Mouse (Mus musculus) forebrain, embryonic 16.5 days (tissue): ENCODE measurements around the gene Gpat2. TPM values are rescaled to one million over a fixed set of nuclear protein-coding genes. Genes with fewer than 3 reads are reported as not detected.

ENCODE experiments used
- ATAC-seq: fragments of 200-750 bp; cut with Nextera tagmentation; 2 replicates; pipeline ENCODE4 v1.8.0; 2017; ENCODE audit warnings: mild to moderate bottlenecking, moderate library complexity
- H3K27ac ChIP-seq: fragments of 300-500 bp; sonication (generic); 2 replicates; pipeline ENCODE4 v1.5.1; 2014; ENCODE audit warnings: low read length, control low read depth
- H3K27me3 ChIP-seq: fragments of 300-500 bp; sonication (generic); replicated peaks from 2 replicates; pipeline ENCODE4 v1.6.1; 2014; ENCODE audit warnings: low read length; ENCODE audit not compliant: control insufficient read depth, insufficient read depth
- H3K36me3 ChIP-seq: fragments of 300-500 bp; sonication (generic); 2 replicates; pipeline ENCODE4 v1.6.1; 2014; ENCODE audit not compliant: control insufficient read depth, insufficient read depth
- H3K4me1 ChIP-seq: fragments of 300-500 bp; sonication (generic); replicated peaks from 2 replicates; pipeline ENCODE4 v1.6.1; 2014; ENCODE audit warnings: low read length; ENCODE audit not compliant: control insufficient read depth, insufficient read depth
- H3K4me2 ChIP-seq: fragments of 300-500 bp; sonication (generic); 2 replicates; pipeline ENCODE4 v1.6.1; 2014; ENCODE audit warnings: mild to moderate bottlenecking, low read length, control low read depth
- H3K4me3 ChIP-seq: fragments of 300-500 bp; sonication (generic); replicated peaks from 2 replicates; pipeline ENCODE4 v1.5.1; 2014; ENCODE audit warnings: mild to moderate bottlenecking, low read length, control low read depth
- H3K9ac ChIP-seq: fragments of 300-500 bp; sonication (generic); replicated peaks from 2 replicates; pipeline ENCODE4 v1.6.1; 2014; ENCODE audit warnings: low read depth, low read length, control low read depth
- H3K9me3 ChIP-seq: fragments of 300-500 bp; sonication (generic); 2 replicates; pipeline ENCODE4 v1.6.1; 2016; ENCODE audit warnings: low read length; ENCODE audit not compliant: control insufficient read depth
- WGBS: fragments of 180-500 bp; shearing (Covaris S2); extraction: QIAGEN DNeasy Blood & Tissue Kit; methylation state at CpG from one replicate; pipeline ENCODE4 v1.1.7; 2014; 5-methylcytosine and 5-hydroxymethylcytosine counted together
- polyA plus RNA-seq: library from polyadenylated mRNA; unstranded; fragments of >200 nt; fragmentation: Nextera tagmentation; extraction: Ambion mirVana; gene quantifications from 2 replicates; pipeline ENCODE4 v1.2.1, GENCODE M21; 2015

Gene Gpat2
- polyA plus RNA-seq, 1 experiment from 2014 or later: 0.13 TPM

DNA sequence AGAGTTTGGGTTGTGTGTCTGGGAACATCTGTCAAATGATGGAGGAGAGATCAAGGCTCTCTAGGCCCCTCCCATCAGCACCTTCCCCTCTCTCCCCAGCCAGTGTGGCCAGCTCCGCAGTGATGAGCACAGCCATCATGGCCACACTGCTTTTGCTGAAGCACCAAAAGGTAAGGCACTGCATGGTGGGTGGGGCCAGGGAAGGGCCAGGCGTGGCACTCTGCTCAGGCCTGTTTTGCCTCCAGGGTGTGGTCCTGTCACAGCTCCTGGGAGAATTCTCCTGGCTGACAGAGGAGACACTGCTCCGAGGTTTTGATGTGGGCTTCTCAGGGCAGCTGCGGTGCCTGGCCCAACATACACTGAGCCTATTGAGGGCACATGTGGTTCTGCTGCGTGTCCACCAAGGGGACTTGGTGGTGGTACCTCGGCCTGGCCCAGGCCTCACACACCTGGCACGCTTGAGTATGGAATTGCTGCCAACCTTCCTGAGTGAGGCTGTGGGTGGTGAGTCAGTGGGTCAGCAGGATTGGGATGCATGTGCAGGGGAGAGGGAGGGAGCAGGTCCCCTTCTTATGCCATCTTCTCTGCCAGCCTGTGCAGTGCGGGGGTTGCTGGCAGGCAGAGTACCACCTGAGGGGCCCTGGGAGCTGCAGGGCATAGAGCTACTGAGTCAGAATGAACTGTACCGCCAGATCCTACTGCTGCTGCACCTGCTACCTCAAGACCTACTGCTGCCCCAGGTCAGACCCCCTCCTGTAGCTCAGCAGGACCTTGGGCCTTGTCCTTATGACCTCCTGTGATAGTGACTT lies 8.7 kb downstream of the Gpat2 start:
- Histone ChIP-seq H3K36me3 (no peaks in the 10 kb centered on the region), H3K4me1 (no peaks in the 10 kb centered on the region), H3K4me2 (no peak overlapping the region), H3K9ac (no peak overlapping the region), H3K9me3 (no peaks in the 10 kb centered on the region), H3K27me3 (no peaks in the 10 kb centered on the region), H3K27ac (no peak overlapping the region), H3K4me3 (no peak overlapping the region)
- WGBS: 82% methylated on average over 9 of the region's 9 CpGs
- ATAC-seq: no peak

DNA sequence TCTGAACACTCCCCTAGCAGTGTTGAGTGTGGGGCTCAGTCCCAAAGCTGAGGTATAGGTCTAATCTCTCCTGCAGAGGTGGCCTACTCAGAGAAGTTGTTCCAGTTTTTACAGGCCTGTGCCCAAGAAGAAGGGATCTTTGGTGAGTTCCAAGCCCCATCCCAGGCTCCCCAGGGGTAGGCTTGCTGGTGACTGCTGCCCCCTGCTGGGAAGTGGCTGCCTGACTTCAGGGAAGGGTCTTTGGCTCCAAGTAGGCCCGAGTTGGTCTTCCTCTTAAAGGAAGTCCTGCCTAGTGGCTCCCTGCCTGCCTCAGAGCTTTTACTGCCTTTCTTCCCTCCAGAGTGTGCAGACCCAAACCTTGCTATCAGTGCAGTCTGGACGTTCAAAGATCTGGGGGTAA lies 10.1 kb downstream of the Gpat2 start:
- no peak overlapping the region for H3K4me3 ChIP-seq
- H3K9me3 ChIP-seq: no peaks in the 10 kb centered on the region
- no peak overlapping the region for H3K9ac ChIP-seq
- H3K4me2 ChIP-seq: no peak overlapping the region
- no peaks in the 10 kb centered on the region for H3K4me1 ChIP-seq
- ATAC-seq: 0 out of 2 replicates have a peak, but pooled peaks have one; percentile 4
- H3K27me3 ChIP-seq: no peaks in the 10 kb centered on the region
- WGBS: 37% methylated on average over 2 of the region's 2 CpGs
- H3K36me3 ChIP-seq: no peaks in the 10 kb centered on the region
- H3K27ac ChIP-seq: no peak overlapping the region

DNA sequence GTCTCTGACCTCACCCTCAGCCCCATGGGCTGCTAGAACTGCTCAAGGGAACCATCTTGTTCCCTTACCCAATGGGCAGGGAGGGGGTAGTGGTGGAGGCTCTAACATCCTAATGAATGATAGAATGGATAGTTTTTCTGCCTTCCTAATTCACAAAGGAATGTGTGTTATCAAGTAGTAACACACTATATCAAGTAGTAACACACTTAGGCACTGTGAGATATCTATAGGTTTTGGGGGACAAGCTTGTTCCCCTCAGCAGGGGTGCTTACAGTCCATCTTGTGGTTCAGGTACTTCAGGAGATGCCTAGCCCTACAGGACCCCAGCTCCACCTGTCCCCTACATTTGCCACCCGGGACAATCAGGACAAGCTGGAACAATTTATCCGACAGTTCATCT lies 10.6 kb downstream of the Gpat2 start:
- H3K4me2 ChIP-seq: no peak overlapping the region
- no peak overlapping the region for H3K4me3 ChIP-seq
- ATAC-seq: no peak
- H3K9ac ChIP-seq: no peak overlapping the region
- H3K36me3 ChIP-seq: no peaks in the 10 kb centered on the region
- no peaks in the 10 kb centered on the region for H3K27me3 ChIP-seq
- H3K4me1 ChIP-seq: no peaks in the 10 kb centered on the region
- 94% methylated on average over 2 of the region's 2 CpGs for WGBS
- H3K27ac ChIP-seq: no peak overlapping the region
- H3K9me3 ChIP-seq: no peaks in the 10 kb centered on the region

DNA sequence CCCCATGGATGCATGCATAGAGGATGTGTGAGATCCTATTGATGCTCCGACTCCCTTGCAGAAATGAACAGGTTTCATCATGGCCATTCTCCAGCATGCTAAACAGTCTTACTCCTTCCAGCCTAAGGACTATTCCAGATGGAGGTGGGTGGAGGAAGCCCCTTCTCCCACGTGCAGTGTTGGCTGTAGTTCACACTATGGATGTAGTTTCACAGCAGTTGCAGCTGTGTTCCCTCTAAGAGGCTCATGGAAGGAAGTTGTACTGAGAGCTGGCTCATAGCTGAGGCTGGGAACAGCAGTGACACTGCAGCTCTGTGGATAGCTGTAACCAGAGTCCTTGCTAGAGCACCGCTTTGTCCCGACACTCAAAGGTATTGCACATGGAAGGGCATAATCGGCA lies 12.7 kb downstream of the Gpat2 start:
- WGBS: 91% methylated on average over 5 of the region's 5 CpGs
- Histone ChIP-seq H3K36me3 (no peaks in the 10 kb centered on the region), H3K4me3 (no peak overlapping the region), H3K4me2 (no peak overlapping the region), H3K9ac (no peak overlapping the region), H3K9me3 (no peaks in the 10 kb centered on the region), H3K27ac (no peak overlapping the region), H3K4me1 (no peaks in the 10 kb centered on the region), H3K27me3 (no peaks in the 10 kb centered on the region)
- ATAC-seq: no peak

DNA sequence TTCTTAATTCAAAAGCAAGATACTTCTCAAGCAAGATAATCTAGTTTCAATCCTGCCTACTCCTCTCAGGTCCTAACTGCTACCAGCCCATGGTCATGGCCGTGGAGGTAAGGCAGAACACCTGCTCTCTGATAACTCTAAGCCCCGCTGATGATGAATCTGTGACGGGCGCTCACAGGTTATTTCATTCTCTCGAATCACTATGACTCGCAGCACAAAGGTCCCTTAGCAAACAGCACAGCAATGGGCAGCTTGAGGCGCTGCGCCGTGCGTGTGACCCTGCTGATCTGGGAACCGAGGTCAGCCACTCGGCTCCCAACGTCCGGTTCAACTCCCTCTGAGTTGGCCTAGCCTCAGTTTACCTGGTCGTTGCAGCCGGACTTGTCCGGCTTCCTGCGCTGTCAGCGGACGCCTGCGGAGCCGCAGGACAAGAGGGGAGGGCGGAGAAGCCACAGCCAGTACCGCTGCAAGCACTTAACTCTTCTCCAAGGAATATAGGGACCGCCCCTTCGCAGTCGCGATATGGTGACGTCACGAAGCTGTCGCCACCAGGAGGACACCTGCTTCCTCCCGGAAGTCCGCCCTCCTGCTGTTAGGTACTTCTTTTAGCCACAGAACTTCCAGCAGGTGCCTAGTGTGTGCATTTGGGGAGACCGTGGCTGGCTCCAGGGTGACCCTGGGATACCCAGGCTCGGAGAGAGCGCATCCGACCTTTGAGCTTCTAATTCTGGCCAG lies 19.2 kb downstream of the Gpat2 start, which contains the start of gene Fahd2a:
Fahd2a (minus strand) TSS at position 511 of the 735 bp plus-strand sequence.
- peak; percentile 97 for ATAC-seq
- Histone ChIP-seq H3K27me3 (no peaks in the 10 kb centered on the region), H3K9me3 (no peaks in the 10 kb centered on the region), H3K4me2 (peak within 1 kb of the TSS; percentile 64), H3K27ac (no peak within 1 kb of the TSS; the same call in 1 of the 2 replicates), H3K36me3 (no peaks in the 10 kb centered on the region), H3K4me1 (peaks cover 16% of the 10 kb centered on the region), H3K4me3 (peak within 1 kb of the TSS; percentile 89), H3K9ac (peak within 1 kb of the TSS; percentile 83)
- WGBS: 2% methylated on average over 37 of the region's 37 CpGs

DNA sequence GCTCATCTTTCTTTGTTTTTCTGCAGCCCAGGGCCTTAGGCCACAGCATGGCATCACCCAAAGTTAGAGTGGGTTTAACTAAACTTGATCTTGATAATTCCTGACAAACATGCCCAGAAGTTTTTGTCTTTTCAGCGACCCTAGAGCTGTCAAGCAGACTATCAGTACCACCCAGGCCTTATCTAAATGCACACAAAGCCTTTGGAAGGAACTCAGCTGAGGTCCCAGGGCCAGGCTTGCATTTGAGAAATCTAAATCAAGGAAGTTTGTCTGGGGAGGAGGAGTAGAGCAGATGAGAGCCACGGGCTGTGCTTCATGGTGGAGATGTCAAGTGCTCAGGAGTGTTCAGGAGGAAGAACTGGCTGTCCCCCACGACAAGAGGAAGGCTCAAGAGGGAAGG lies 21.8 kb downstream of the Gpat2 start:
- H3K4me3 ChIP-seq: no peak overlapping the region
- no peak overlapping the region for H3K4me2 ChIP-seq
- ATAC-seq: no peak
- H3K27ac ChIP-seq: no peak overlapping the region
- H3K9ac ChIP-seq: no peak overlapping the region
- WGBS: 55% methylated on average over 3 of the region's 3 CpGs
- no peaks in the 10 kb centered on the region for H3K9me3 ChIP-seq
- H3K4me1 ChIP-seq: peaks cover 16% of the 10 kb centered on the region
- H3K27me3 ChIP-seq: no peaks in the 10 kb centered on the region
- no peaks in the 10 kb centered on the region for H3K36me3 ChIP-seq

DNA sequence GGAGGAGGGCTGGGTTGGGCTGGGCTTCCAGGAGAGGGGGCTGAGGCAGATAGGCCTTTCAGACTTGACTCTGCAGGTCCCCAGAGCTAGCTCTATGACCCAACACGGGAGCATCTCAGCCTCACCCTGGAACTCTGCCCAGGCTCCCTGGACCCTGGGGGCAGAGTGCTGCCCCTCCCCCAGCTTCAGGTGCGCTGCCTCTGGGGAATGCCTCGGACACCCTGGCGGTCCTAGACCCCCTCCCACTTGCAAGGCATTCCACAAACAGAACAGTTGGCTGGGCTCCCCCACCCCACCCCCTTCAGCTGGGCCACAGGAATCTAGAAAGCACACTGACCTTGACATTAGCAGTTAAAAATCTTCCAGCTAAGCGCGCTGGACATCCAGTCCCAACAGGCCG lies 24.7 kb downstream of the Gpat2 start:
- Histone ChIP-seq H3K4me1 (peaks cover 3% of the 10 kb centered on the region), H3K9me3 (no peaks in the 10 kb centered on the region), H3K27me3 (no peaks in the 10 kb centered on the region), H3K36me3 (no peaks in the 10 kb centered on the region), H3K27ac (no peak overlapping the region), H3K4me3 (no peak overlapping the region), H3K4me2 (no peak overlapping the region), H3K9ac (no peak overlapping the region)
- ATAC-seq: no peak
- 49% methylated on average over 7 of the region's 7 CpGs for WGBS

DNA sequence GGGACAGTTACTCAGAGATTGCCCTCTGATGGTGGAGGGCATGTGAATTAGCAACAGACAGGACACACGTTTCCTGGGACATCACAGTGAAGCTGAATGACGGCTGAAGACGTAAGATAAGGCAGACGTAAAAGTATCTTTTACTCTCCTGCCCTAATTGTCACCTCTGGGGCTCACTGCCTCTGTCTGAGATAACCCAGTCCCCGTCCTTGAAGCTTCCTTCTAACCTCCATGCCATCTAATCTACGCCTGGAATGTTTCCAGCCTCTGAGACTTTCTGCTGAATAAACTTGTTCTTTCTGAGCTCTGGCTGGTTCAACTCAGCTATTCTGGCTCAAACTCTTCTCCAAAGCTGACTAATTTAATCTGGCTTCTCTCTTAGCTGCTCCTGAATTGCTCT lies 26.7 kb downstream of the Gpat2 start:
- H3K27me3 ChIP-seq: no peaks in the 10 kb centered on the region
- H3K36me3 ChIP-seq: no peaks in the 10 kb centered on the region
- H3K4me1 ChIP-seq: no peaks in the 10 kb centered on the region
- no peak overlapping the region for H3K4me3 ChIP-seq
- no peak overlapping the region for H3K4me2 ChIP-seq
- ATAC-seq: no peak
- no peak overlapping the region for H3K9ac ChIP-seq
- 56% methylated on average over 6 of the region's 6 CpGs for WGBS
- no peak overlapping the region for H3K27ac ChIP-seq
- no peaks in the 10 kb centered on the region for H3K9me3 ChIP-seq

DNA sequence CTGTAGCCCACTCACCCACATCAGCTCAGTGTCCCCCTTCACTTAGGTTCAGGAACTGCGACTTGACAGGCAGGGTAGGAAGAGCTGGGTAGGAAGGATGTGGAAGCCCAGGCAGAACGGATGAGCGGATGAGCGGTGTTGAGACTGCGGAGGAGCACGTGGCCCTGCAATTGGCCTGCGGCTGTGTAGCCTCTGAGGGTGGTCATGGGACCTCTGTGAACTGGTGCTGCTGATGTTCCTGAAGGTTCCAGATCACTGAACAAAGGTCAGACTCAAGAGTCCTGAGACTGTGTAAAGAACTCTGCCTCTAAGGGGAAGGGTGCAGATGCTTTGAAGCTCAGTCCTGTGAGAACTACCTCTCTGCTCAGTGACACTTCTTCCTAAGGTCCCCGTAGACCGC lies 28.1 kb downstream of the Gpat2 start:
- H3K9me3 ChIP-seq: no peaks in the 10 kb centered on the region
- H3K27me3 ChIP-seq: no peaks in the 10 kb centered on the region
- no peak overlapping the region for H3K4me3 ChIP-seq
- H3K9ac ChIP-seq: no peak overlapping the region
- no peak overlapping the region for H3K27ac ChIP-seq
- H3K36me3 ChIP-seq: no peaks in the 10 kb centered on the region
- ATAC-seq: no peak
- WGBS: 81% methylated on average over 9 of the region's 9 CpGs
- no peaks in the 10 kb centered on the region for H3K4me1 ChIP-seq
- no peak overlapping the region for H3K4me2 ChIP-seq
